Mouse (Mus musculus) limb, embryonic 11.5 days (tissue): ENCODE data around the gene Ybx2. TPM values are rescaled to one million over a fixed set of nuclear protein-coding genes. Genes with fewer than 3 reads are reported as not detected.

Experiments
- ATAC-seq: fragments of 200-750 bp; cut with Nextera tagmentation; 2 replicates; pipeline ENCODE4 v1.8.0; 2017; ENCODE audit warnings: low read depth; ENCODE audit not compliant: insufficient number of reproducible peaks, low FRiP score, low TSS enrichment
- DNase-seq: peaks from one replicate; pipeline ENCODE4 v3.0.0-alpha.2; 2015; ENCODE audit warnings: low spot score
- H3K27ac ChIP-seq: fragments of 300-500 bp; sonication (generic); replicated peaks from 2 replicates; pipeline ENCODE4 v1.5.1; 2014; ENCODE audit warnings: low read depth, mild to moderate bottlenecking, low read length
- H3K27me3 ChIP-seq: fragments of 300-500 bp; sonication (generic); 2 replicates; pipeline ENCODE4 v1.6.1; 2014; ENCODE audit warnings: mild to moderate bottlenecking, low read length, mixed read lengths; ENCODE audit not compliant: control insufficient read depth, insufficient read depth
- H3K36me3 ChIP-seq: fragments of 300-500 bp; sonication (generic); 2 replicates; pipeline ENCODE4 v1.6.1; 2014; ENCODE audit warnings: mild to moderate bottlenecking, low read length, moderate library complexity, mixed read lengths; ENCODE audit not compliant: control insufficient read depth, insufficient read depth
- H3K4me1 ChIP-seq: fragments of 300-500 bp; sonication (generic); 2 replicates; pipeline ENCODE4 v1.6.1; 2014; ENCODE audit warnings: low read length, mixed read lengths; ENCODE audit not compliant: control insufficient read depth, insufficient read depth
- H3K4me2 ChIP-seq: fragments of 300-500 bp; sonication (generic); 2 replicates; pipeline ENCODE4 v1.6.1; 2014; ENCODE audit warnings: low read depth, mild to moderate bottlenecking, moderate library complexity; ENCODE audit not compliant: severe bottlenecking
- H3K4me3 ChIP-seq: fragments of 300-500 bp; sonication (generic); 2 replicates; pipeline ENCODE4 v1.5.1; 2014; ENCODE audit warnings: low read depth, low read length
- H3K9ac ChIP-seq: fragments of 300-500 bp; sonication (generic); 2 replicates; pipeline ENCODE4 v1.6.1; 2014; ENCODE audit warnings: mild to moderate bottlenecking, low read length
- H3K9me3 ChIP-seq: fragments of 300-500 bp; sonication (generic); 2 replicates; pipeline ENCODE4 v1.6.1; 2016; ENCODE audit warnings: low read length; ENCODE audit not compliant: control insufficient read depth
- WGBS: fragments of 180-500 bp; shearing (Covaris S2); extraction: QIAGEN DNeasy Blood & Tissue Kit; methylation state at CpG from one replicate; pipeline ENCODE4 v1.1.7; 2014; 5-methylcytosine and 5-hydroxymethylcytosine counted together
- polyA plus RNA-seq: library from polyadenylated mRNA; unstranded; fragments of >200 nt; fragmentation: Nextera tagmentation; extraction: Ambion mirVana; gene quantifications from 2 replicates; pipeline ENCODE4 v1.2.1, GENCODE M21; 2014

Ybx2 gene
- polyA plus RNA-seq, 1 experiment from 2014 or later: 11.3 TPM

GRCm38 (mm10) chr11:69966006-69966859, 30.6 kb downstream of the Ybx2 start:
- peak; percentile 69 for ATAC-seq

GRCm38 (mm10) chr11:69966860-69967517, 31.4 kb downstream of the Ybx2 start:
- no peaks in the 10 kb centered on the region; the same call in 1 of the 2 replicates for H3K4me1 ChIP-seq
- peaks cover 6% of the 10 kb centered on the region; the same call in 1 of the 2 replicates for H3K36me3 ChIP-seq
- no peak overlapping the region for H3K27ac ChIP-seq
- peaks cover 50% of the 10 kb centered on the region for H3K27me3 ChIP-seq
- DNase-seq (no peak), ATAC-seq (no peak)
- WGBS: 40% methylated on average over 17 of the region's 17 CpGs
- H3K9ac ChIP-seq: peak overlapping the region; percentile 57
- peak overlapping the region; percentile 24 for H3K4me3 ChIP-seq
- H3K9me3 ChIP-seq: no peaks in the 10 kb centered on the region
- H3K4me2 ChIP-seq: peak overlapping the region; percentile 56

More at GRCm38 (mm10) chr11:69966006-69966859, 30.6 kb downstream of the Ybx2 start:
- 1% methylated on average over 58 of the region's 59 CpGs for WGBS
- no peaks in the 10 kb centered on the region for H3K9me3 ChIP-seq
- H3K9ac ChIP-seq: peak overlapping the region; percentile 57
- H3K4me1 ChIP-seq: no peaks in the 10 kb centered on the region; the same call in 1 of the 2 replicates
- peaks cover 4% of the 10 kb centered on the region; the same call in 1 of the 2 replicates for H3K36me3 ChIP-seq
- peaks cover 53% of the 10 kb centered on the region for H3K27me3 ChIP-seq
- peak overlapping the region; percentile 56 for H3K4me2 ChIP-seq
- DNase-seq: peak; percentile 63
- no peak overlapping the region for H3K27ac ChIP-seq
- H3K4me3 ChIP-seq: peak overlapping the region; percentile 24

DNA sequence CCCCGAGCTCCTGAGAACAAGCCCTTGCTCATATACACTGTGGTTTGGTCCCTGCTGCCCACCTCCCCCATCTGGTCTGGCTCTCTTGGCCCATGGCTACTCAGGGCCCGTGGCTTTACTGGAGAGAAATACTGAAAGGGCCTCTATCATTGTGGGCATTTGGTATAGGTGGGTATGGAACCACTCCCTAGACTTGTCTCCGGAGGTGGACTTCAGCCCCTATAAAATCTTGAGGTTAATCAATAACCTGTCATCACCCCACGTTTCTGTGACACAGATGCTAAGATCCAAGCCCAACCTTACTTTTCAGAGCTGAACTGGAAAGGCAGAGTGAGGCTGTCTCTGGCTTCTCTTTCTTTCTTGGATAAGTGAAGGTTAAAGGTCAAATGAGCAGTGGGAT, 33.2 kb downstream of the Ybx2 start:
- DNase-seq (no peak), ATAC-seq (no peak)
- H3K4me2 ChIP-seq: no peak overlapping the region
- peaks cover 39% of the 10 kb centered on the region for H3K27me3 ChIP-seq
- no peak overlapping the region for H3K9ac ChIP-seq
- H3K4me3 ChIP-seq: no peak overlapping the region
- WGBS: 83% methylated on average over 4 of the region's 4 CpGs
- H3K27ac ChIP-seq: no peak overlapping the region
- H3K9me3 ChIP-seq: no peaks in the 10 kb centered on the region
- peaks cover 8% of the 10 kb centered on the region; the same call in 1 of the 2 replicates for H3K36me3 ChIP-seq
- H3K4me1 ChIP-seq: no peaks in the 10 kb centered on the region; the same call in 1 of the 2 replicates

DNA sequence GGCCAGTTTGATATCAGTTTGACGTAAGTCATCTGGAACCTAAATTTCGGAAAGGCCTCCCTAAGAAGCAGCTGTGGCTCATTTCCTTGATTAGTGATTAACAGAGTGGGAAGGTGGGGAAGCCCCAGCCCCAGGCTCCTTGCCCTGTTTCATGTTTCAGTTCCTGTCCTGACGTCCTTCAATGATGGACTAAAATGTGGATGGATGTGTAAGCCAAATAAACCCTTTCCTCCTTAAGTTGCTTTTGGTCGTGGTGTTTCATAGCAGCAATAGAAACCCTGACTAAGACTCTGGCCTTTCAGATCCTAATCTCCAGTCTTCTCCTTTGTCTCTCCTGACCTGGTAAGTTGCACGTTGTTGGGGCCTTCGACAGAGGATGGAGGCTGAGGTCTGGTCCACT, 34.6 kb downstream of the Ybx2 start:
- DNase-seq: no peak
- Histone ChIP-seq H3K4me2 (no peak overlapping the region), H3K36me3 (peaks cover 11% of the 10 kb centered on the region; the same call in 1 of the 2 replicates), H3K9ac (no peak overlapping the region; the same call in 1 of the 2 replicates), H3K4me1 (no peaks in the 10 kb centered on the region; the same call in 1 of the 2 replicates), H3K27me3 (peaks cover 27% of the 10 kb centered on the region), H3K27ac (no peak overlapping the region), H3K4me3 (no peak overlapping the region; the same call in 1 of the 2 replicates), H3K9me3 (no peaks in the 10 kb centered on the region)
- no peak for ATAC-seq
- WGBS: 79% methylated on average over 6 of the region's 6 CpGs

- peaks cover 11% of the 10 kb centered on the region; the same call in 1 of the 2 replicates for H3K36me3 ChIP-seq
- no peak for ATAC-seq
- no peaks in the 10 kb centered on the region for H3K9me3 ChIP-seq
- H3K4me1 ChIP-seq: no peaks in the 10 kb centered on the region; the same call in 1 of the 2 replicates
- peaks cover 21% of the 10 kb centered on the region for H3K27me3 ChIP-seq
- no peak overlapping the region for H3K9ac ChIP-seq
- H3K27ac ChIP-seq: no peak overlapping the region
- no peak overlapping the region for H3K4me3 ChIP-seq
- no peak for DNase-seq
- 89% methylated on average over 3 of the region's 3 CpGs for WGBS
- H3K4me2 ChIP-seq: no peak overlapping the region
Measured at GRCm38 (mm10) chr11:69970775-69971174, 35.2 kb downstream of the Ybx2 start.

DNA sequence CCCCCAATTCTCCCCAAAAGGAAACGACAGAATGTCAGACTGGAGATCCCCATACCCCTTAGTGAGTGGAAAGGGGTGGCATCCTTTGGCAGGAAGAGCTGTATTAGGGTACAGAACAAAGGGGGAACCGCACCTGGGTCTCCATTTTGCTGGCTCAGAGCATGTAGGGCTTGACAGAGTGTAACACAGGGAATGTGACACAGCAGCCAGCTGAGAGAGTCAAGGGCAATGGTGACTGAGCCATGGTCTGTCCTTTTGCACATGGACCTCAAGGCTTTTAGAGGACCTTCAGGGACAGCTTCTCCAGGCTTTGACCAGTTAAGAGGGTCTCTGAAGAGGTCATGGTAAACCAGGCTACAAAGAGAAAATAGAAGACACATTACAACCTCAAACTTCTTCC, 39.3 kb downstream of the Ybx2 start:
- no peak overlapping the region for H3K4me2 ChIP-seq
- peaks cover 9% of the 10 kb centered on the region; the same call in 1 of the 2 replicates for H3K36me3 ChIP-seq
- DNase-seq: no peak
- H3K9me3 ChIP-seq: no peaks in the 10 kb centered on the region
- no peak overlapping the region for H3K9ac ChIP-seq
- no peaks in the 10 kb centered on the region for H3K27me3 ChIP-seq
- H3K4me1 ChIP-seq: no peaks in the 10 kb centered on the region
- 95% methylated on average over 2 of the region's 2 CpGs for WGBS
- no peak for ATAC-seq
- no peak overlapping the region for H3K27ac ChIP-seq
- no peak overlapping the region for H3K4me3 ChIP-seq

DNA sequence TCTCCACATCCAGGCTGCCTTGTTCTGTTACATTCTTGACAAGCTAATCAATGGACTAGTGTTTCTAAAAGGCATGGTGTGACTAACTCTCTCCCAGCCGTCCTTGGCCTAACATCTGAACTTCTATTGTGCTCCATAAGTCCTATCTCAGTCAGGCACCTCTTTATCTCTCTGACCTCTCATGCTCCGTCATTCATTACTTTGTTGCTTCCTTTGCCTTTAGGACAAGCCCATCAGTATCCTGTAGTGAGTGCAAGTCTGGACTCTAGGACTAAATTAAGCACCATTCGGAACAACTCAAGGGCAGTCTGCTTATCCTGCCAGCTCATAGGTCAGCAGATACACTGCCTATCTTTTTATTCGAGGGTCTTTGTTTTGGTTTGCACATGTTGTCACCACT, 40.7 kb downstream of the Ybx2 start:
- H3K36me3 ChIP-seq: peaks cover 7% of the 10 kb centered on the region; the same call in 1 of the 2 replicates
- no peak overlapping the region for H3K27ac ChIP-seq
- WGBS: 90% methylated on average over 4 of the region's 4 CpGs
- no peak for DNase-seq
- no peak overlapping the region for H3K4me2 ChIP-seq
- H3K9ac ChIP-seq: no peak overlapping the region
- no peaks in the 10 kb centered on the region for H3K27me3 ChIP-seq
- no peaks in the 10 kb centered on the region for H3K9me3 ChIP-seq
- H3K4me3 ChIP-seq: no peak overlapping the region
- H3K4me1 ChIP-seq: no peaks in the 10 kb centered on the region
- ATAC-seq: no peak

GRCm38 (mm10) chr11:69979827-69980195, 44.2 kb downstream of the Ybx2 start:
- Histone ChIP-seq H3K9me3 (no peaks in the 10 kb centered on the region), H3K4me3 (peak overlapping the region; percentile 99), H3K4me1 (peaks cover 13% of the 10 kb centered on the region; the same call in 1 of the 2 replicates), H3K36me3 (peaks cover 8% of the 10 kb centered on the region), H3K4me2 (peak overlapping the region; percentile 87), H3K27me3 (no peaks in the 10 kb centered on the region), H3K9ac (peak overlapping the region; percentile 60), H3K27ac (peak overlapping the region; percentile 98)
- DNase-seq: no peak
- no peak for ATAC-seq
- WGBS: 3% methylated on average over 16 of the region's 16 CpGs
